Comparison of ENCODE assay signal across 8 mouse cellular contexts in the genomic region with DNA sequence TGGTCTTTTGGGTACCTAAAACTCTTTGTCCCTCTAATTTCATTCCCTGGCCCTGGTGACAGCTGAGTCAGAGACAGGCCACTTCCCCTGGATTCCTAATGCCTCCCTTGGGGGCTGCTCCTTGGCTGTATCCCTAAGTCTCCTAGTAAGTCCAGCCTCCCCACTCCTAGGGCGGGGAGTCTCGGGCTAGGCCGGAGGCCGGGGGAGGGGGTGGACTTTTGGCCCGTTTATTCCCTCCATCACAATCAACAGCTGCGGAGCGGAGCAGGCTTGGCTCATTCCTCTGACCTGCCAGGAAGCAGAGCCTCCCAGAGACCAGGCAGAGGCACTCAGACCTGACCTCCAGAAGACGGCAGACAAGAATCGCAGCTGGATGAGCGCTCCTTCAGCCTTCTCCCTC. TPM values are rescaled to one million over a fixed set of nuclear protein-coding genes. Genes with fewer than 3 reads are reported as not detected.
DNase-seq lines count a peak whose midpoint lies in the region; ATAC-seq and TF ChIP-seq lines count a peak whose summit lies in the region.

No protein-coding gene starts in this region.

- H3K4me3 ChIP-seq in midbrain, postnatal 0 days (ENCODE audit: low read depth, low read length): no peak overlapping the region
- H3K4me3 ChIP-seq in midbrain, embryonic 10.5 days: no peak overlapping the region
- H3K4me3 ChIP-seq in heart, embryonic 16.5 days (ENCODE audit: low read length): no peak overlapping the region; the same call in 1 of the 2 replicates
- H3K4me3 ChIP-seq in hindbrain, embryonic 16.5 days (ENCODE audit: low read length): no peak overlapping the region

- WGBS in midbrain, postnatal 0 days: 71% methylated on average over 10 of the region's 10 CpGs
- 81% methylated on average over 10 of the region's 10 CpGs for WGBS in midbrain, embryonic 10.5 days
- WGBS in heart, embryonic 16.5 days: 61% methylated on average over 10 of the region's 10 CpGs
- 76% methylated on average over 10 of the region's 10 CpGs for WGBS in hindbrain, embryonic 16.5 days

- no peak overlapping the region for H3K4me2 ChIP-seq in midbrain, postnatal 0 days (ENCODE audit: low read depth, low read length, poor library complexity, severe bottlenecking)
- H3K4me2 ChIP-seq in heart, embryonic 16.5 days (ENCODE audit: low read depth, low read length): no peak overlapping the region
- no peak overlapping the region for H3K4me2 ChIP-seq in hindbrain, embryonic 16.5 days (ENCODE audit: low read length)

- H3K27me3 ChIP-seq in midbrain, postnatal 0 days (ENCODE audit: insufficient read depth, low read length): no peaks in the 10 kb centered on the region
- H3K27me3 ChIP-seq in midbrain, embryonic 10.5 days (ENCODE audit: low read depth, poor library complexity, severe bottlenecking): no peaks in the 10 kb centered on the region
- no peaks in the 10 kb centered on the region for H3K27me3 ChIP-seq in heart, embryonic 16.5 days (ENCODE audit: control insufficient read depth, insufficient read depth, low read length)
- no peaks in the 10 kb centered on the region for H3K27me3 ChIP-seq in hindbrain, embryonic 16.5 days (replicated peaks; ENCODE audit: control insufficient read depth, insufficient read depth, low read length)

- H3K4me1 ChIP-seq in midbrain, postnatal 0 days (ENCODE audit: insufficient read depth, low read length): no peaks in the 10 kb centered on the region
- H3K4me1 ChIP-seq in midbrain, embryonic 10.5 days: peaks cover 10% of the 10 kb centered on the region
- H3K4me1 ChIP-seq in heart, embryonic 16.5 days (ENCODE audit: control insufficient read depth, insufficient read depth, low read length): peaks cover 27% of the 10 kb centered on the region
- H3K4me1 ChIP-seq in hindbrain, embryonic 16.5 days (ENCODE audit: control insufficient read depth, insufficient read depth, low read depth, low read length): peaks cover 6% of the 10 kb centered on the region

- no peak for TF ChIP-seq CTCF in midbrain, postnatal 0 days (IDR thresholded peaks at IDR 0.05)

- ATAC-seq in midbrain, postnatal 0 days (ENCODE audit: low FRiP score): no peak
- peak; percentile 30; the same call in 1 of the 2 replicates for ATAC-seq in heart, embryonic 16.5 days (replicated peaks; ENCODE audit: extremely low read depth, insufficient read depth, low FRiP score)
- ATAC-seq in hindbrain, embryonic 16.5 days: no peak

- no peak overlapping the region for H3K27ac ChIP-seq in midbrain, postnatal 0 days (ENCODE audit: low read depth, low read length)
- no peak overlapping the region for H3K27ac ChIP-seq in midbrain, embryonic 10.5 days (replicated peaks)
- peak overlapping the region; percentile 80 for H3K27ac ChIP-seq in heart, embryonic 16.5 days (ENCODE audit: low read length)
- H3K27ac ChIP-seq in hindbrain, embryonic 16.5 days (ENCODE audit: low read depth, low read length): no peak overlapping the region

- no peak overlapping the region for H3K9ac ChIP-seq in midbrain, postnatal 0 days (replicated peaks; ENCODE audit: low read length, poor library complexity, severe bottlenecking)
- no peak overlapping the region for H3K9ac ChIP-seq in heart, embryonic 16.5 days (ENCODE audit: low read length)
- no peak overlapping the region for H3K9ac ChIP-seq in hindbrain, embryonic 16.5 days (ENCODE audit: low read depth, low read length)

- H3K9me3 ChIP-seq in midbrain, postnatal 0 days (ENCODE audit: low read length): no peaks in the 10 kb centered on the region
- H3K9me3 ChIP-seq in midbrain, embryonic 10.5 days (replicated peaks): no peaks in the 10 kb centered on the region
- H3K9me3 ChIP-seq in heart, embryonic 16.5 days (replicated peaks; ENCODE audit: control insufficient read depth, low read length): no peaks in the 10 kb centered on the region
- H3K9me3 ChIP-seq in hindbrain, embryonic 16.5 days (ENCODE audit: control insufficient read depth, low read length): no peaks in the 10 kb centered on the region

- peak; percentile 20 for DNase-seq in midbrain, postnatal 0 days (ENCODE audit: low spot score)
- no peak for DNase-seq in midbrain, embryonic 10.5 days (ENCODE audit: low spot score)
- peak; percentile 90 to 94 for DNase-seq in kidney, postnatal 36 days
- DNase-seq in testis, postnatal 14 days (ENCODE audit: low spot score): peak; percentile 46
- no peak for DNase-seq in layer of hippocampus, adult 9-11 months
- DNase-seq in cerebellum, postnatal 14 days: no peak

- peaks cover 26% of the 10 kb centered on the region for H3K36me3 ChIP-seq in midbrain, postnatal 0 days (ENCODE audit: insufficient read depth, low read length)
- peaks cover 58% of the 10 kb centered on the region for H3K36me3 ChIP-seq in midbrain, embryonic 10.5 days
- peaks cover 19% of the 10 kb centered on the region; the same call in 1 of the 2 replicates for H3K36me3 ChIP-seq in heart, embryonic 16.5 days (ENCODE audit: control insufficient read depth, insufficient read depth)
- H3K36me3 ChIP-seq in hindbrain, embryonic 16.5 days (ENCODE audit: control insufficient read depth, insufficient read depth, low read length): peaks cover 19% of the 10 kb centered on the region

RNA-seq across cellular contexts. Expression of gene Cldn15, which starts 1.2 kb away (rescaled TPM):
- total RNA-seq in midbrain, postnatal 0 days (2014; rRNA removed): 0.38 and 0.52 TPM in 2 replicates
- 0.07 and 0.32 TPM in 2 replicates for polyA plus RNA-seq in midbrain, postnatal 0 days (2015; fragmentation: Nextera tagmentation; extraction: Ambion mirVana)
- polyA plus RNA-seq in midbrain, embryonic 10.5 days (2016; fragmentation: Nextera tagmentation; extraction: Ambion mirVana): 0.15 and 0.55 TPM in 2 replicates
- polyA plus RNA-seq in heart, embryonic 16.5 days (2015; fragmentation: Nextera tagmentation; extraction: Ambion mirVana): 6.7 and 7.1 TPM in 2 replicates
- 0.16 and 0.30 TPM in 2 replicates for polyA plus RNA-seq in hindbrain, embryonic 16.5 days (2015; fragmentation: Nextera tagmentation; extraction: Ambion mirVana)

RNA-seq across cellular contexts. Expression of gene Fis1, which starts 14.5 kb away (rescaled TPM):
- total RNA-seq in midbrain, postnatal 0 days (2014; rRNA removed): 217 and 246 TPM in 2 replicates
- 391 and 425 TPM in 2 replicates for polyA plus RNA-seq in midbrain, postnatal 0 days (2015; fragmentation: Nextera tagmentation; extraction: Ambion mirVana)
- polyA plus RNA-seq in midbrain, embryonic 10.5 days (2016; fragmentation: Nextera tagmentation; extraction: Ambion mirVana): 271 and 306 TPM in 2 replicates
- 214 and 233 TPM in 2 replicates for polyA plus RNA-seq in heart, embryonic 16.5 days (2015; fragmentation: Nextera tagmentation; extraction: Ambion mirVana)
- 370 and 382 TPM in 2 replicates for polyA plus RNA-seq in hindbrain, embryonic 16.5 days (2015; fragmentation: Nextera tagmentation; extraction: Ambion mirVana)

RNA-seq across cellular contexts. Expression of gene Plod3, which starts 19.2 kb away (rescaled TPM):
- total RNA-seq in midbrain, postnatal 0 days (2014; rRNA removed): 44.5 and 68.1 TPM in 2 replicates
- polyA plus RNA-seq in midbrain, postnatal 0 days (2015; fragmentation: Nextera tagmentation; extraction: Ambion mirVana): 26.7 and 29.3 TPM in 2 replicates
- 40.8 and 43.2 TPM in 2 replicates for polyA plus RNA-seq in midbrain, embryonic 10.5 days (2016; fragmentation: Nextera tagmentation; extraction: Ambion mirVana)
- polyA plus RNA-seq in heart, embryonic 16.5 days (2015; fragmentation: Nextera tagmentation; extraction: Ambion mirVana): 42.2 and 46.2 TPM in 2 replicates
- 36.3 and 39.7 TPM in 2 replicates for polyA plus RNA-seq in hindbrain, embryonic 16.5 days (2015; fragmentation: Nextera tagmentation; extraction: Ambion mirVana)

RNA-seq across cellular contexts. Expression of gene Znhit1, which starts 20.2 kb away (rescaled TPM):
- 85.4 and 100 TPM in 2 replicates for total RNA-seq in midbrain, postnatal 0 days (2014; rRNA removed)
- polyA plus RNA-seq in midbrain, postnatal 0 days (2015; fragmentation: Nextera tagmentation; extraction: Ambion mirVana): 153 and 176 TPM in 2 replicates
- polyA plus RNA-seq in midbrain, embryonic 10.5 days (2016; fragmentation: Nextera tagmentation; extraction: Ambion mirVana): 102 and 105 TPM in 2 replicates
- 74.4 and 80.5 TPM in 2 replicates for polyA plus RNA-seq in heart, embryonic 16.5 days (2015; fragmentation: Nextera tagmentation; extraction: Ambion mirVana)
- 144 and 156 TPM in 2 replicates for polyA plus RNA-seq in hindbrain, embryonic 16.5 days (2015; fragmentation: Nextera tagmentation; extraction: Ambion mirVana)

RNA-seq across cellular contexts. Expression of gene Vgf, which starts 58.6 kb away (rescaled TPM):
- total RNA-seq in midbrain, postnatal 0 days (2014; rRNA removed): 103 and 154 TPM in 2 replicates
- 46.8 and 49.1 TPM in 2 replicates for polyA plus RNA-seq in midbrain, postnatal 0 days (2015; fragmentation: Nextera tagmentation; extraction: Ambion mirVana)
- 0.35 and 0.39 TPM in 2 replicates for polyA plus RNA-seq in midbrain, embryonic 10.5 days (2016; fragmentation: Nextera tagmentation; extraction: Ambion mirVana)
- polyA plus RNA-seq in heart, embryonic 16.5 days (2015; fragmentation: Nextera tagmentation; extraction: Ambion mirVana): 0.09 TPM in 1 of 2 replicates, not detected in the other
- polyA plus RNA-seq in hindbrain, embryonic 16.5 days (2015; fragmentation: Nextera tagmentation; extraction: Ambion mirVana): 14.1 and 17.0 TPM in 2 replicates

Comparison
In these comparisons a context has a peak if more than half of its experiments do, and no peak if none do; other contexts are left out.
1. DNase-seq: peak in midbrain, postnatal 0 days (single experiment), kidney, postnatal 36 days (2 of 2) and testis, postnatal 14 days (single experiment); none in midbrain, embryonic 10.5 days (single experiment), layer of hippocampus, adult 9-11 months (single experiment) and cerebellum, postnatal 14 days (0 of 2).